Comparison of ENCODE assay signal across 20 mouse cellular contexts in the genomic region with DNA sequence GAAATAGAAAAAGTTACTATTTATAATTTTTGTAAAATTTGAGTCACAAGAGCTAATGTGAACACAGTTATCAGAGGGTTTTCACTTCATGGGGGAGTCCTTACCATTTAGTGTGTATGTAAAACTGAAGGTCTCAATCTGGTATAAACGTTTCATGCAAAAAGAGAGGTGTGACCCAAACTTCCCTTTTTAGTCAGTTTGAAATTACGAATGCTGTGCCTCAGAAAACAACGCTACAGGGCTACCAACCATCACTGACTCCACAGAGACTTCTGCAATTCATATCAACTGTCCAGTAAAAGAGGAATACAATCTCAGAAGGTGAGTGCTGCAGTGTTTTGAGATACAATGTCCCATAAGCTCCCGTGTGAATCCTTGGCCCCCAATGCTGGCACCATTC.
DNase-seq lines count a peak whose midpoint lies in the region; ATAC-seq and TF ChIP-seq lines count a peak whose summit lies in the region.
"Had no signal": no experiment of that assay in that cellular context is flagged by ENCODE, and none has a peak within 500 bp of the region (broad histone marks: within the 10 kb centered on the region; RNA-seq: fewer than 3 reads in every experiment).

No protein-coding gene starts in this region.

- peak; percentile 83 for DNase-seq in A20 (ENCODE audit: low read depth, low spot score)
- peak; percentile 63 for DNase-seq in CH12.LX (ENCODE audit: extremely low read depth)
- DNase-seq: adrenal gland, adult 2 months; adrenal gland, adult 8-10 months; adrenal gland, postnatal 10 days; adrenal gland, postnatal 14 days; adrenal gland, postnatal 25 days; adrenal gland, postnatal 36 days; B cell, adult 2 months; cerebellum, adult 11 months; cerebellum, adult 11-12 months; cerebellum, adult 18-20 months; cerebellum, adult 2 months; cerebellum, adult 8-10 months had no signal

- no peaks in the 10 kb centered on the region for H3K79me2 ChIP-seq in CH12.LX (replicated peaks; ENCODE audit: control insufficient read depth, extremely low read depth, insufficient read depth, poor library complexity, severe bottlenecking)

- TF ChIP-seq RAD21 in CH12.LX (IDR thresholded peaks at IDR 0.05; ENCODE audit: low read depth, low read length) = no peak

- TF ChIP-seq POLR2A in CH12.LX (IDR thresholded peaks at IDR 0.05; ENCODE audit: low read depth, low read length) = no peak

- dilution Hi-C loops in CH12.LX (cut with MboI; ENCODE audit: extremely low pct_ligation_motif_present, extremely low pct_unique_long_range_greater_than_20kb, low sequenced_read_pairs) = no loop called here

- H3K27ac ChIP-seq in CH12.LX (ENCODE audit: insufficient read depth, low read depth) = no peak overlapping the region
- no peak overlapping the region for H3K27ac ChIP-seq in forebrain, embryonic 16.5 days (ENCODE audit: low read length)
- no peak overlapping the region for H3K27ac ChIP-seq in hindbrain, embryonic 13.5 days

- no peak for TF ChIP-seq EP300 in CH12.LX (IDR thresholded peaks at IDR 0.05; ENCODE audit: low read length)

- H3K9ac ChIP-seq in CH12.LX (ENCODE audit: insufficient read depth, low read depth) = no peak overlapping the region
- no peak overlapping the region for H3K9ac ChIP-seq in forebrain, embryonic 16.5 days (replicated peaks; ENCODE audit: low read depth, low read length)
- H3K9ac ChIP-seq in hindbrain, embryonic 13.5 days = no peak overlapping the region

- in situ Hi-C loops in CH12.LX (cut with MboI; ENCODE audit: low pct_ligation_motif_present, low pct_unique_long_range_greater_than_20kb, low sequenced_read_pairs) = no loop called here

- H3K36me3 ChIP-seq in CH12.LX (replicated peaks in 1 of 2; ENCODE audit: control insufficient read depth in 1 of 2, insufficient read depth in 1 of 2, low read length in 1 of 2) = no peaks in the 10 kb centered on the region
- no peaks in the 10 kb centered on the region for H3K36me3 ChIP-seq in forebrain, embryonic 16.5 days (ENCODE audit: control insufficient read depth, insufficient read depth)
- H3K36me3 ChIP-seq in hindbrain, embryonic 13.5 days = no peaks in the 10 kb centered on the region
- H3K36me3 ChIP-seq: G1E had no signal

- no peak overlapping the region for H3K4me2 ChIP-seq in CH12.LX (ENCODE audit: insufficient read depth, low read depth, poor library complexity, severe bottlenecking)
- H3K4me2 ChIP-seq in forebrain, embryonic 16.5 days (ENCODE audit: low read length) = no peak overlapping the region
- no peak overlapping the region for H3K4me2 ChIP-seq in hindbrain, embryonic 13.5 days

- ATAC-seq in forebrain, embryonic 16.5 days = no peak
- ATAC-seq in hindbrain, embryonic 13.5 days (ENCODE audit: low FRiP score) = no peak
- ATAC-seq: activated CD4-positive, CD25-positive, alpha-beta regulatory T cell, adult 4 months; CD4-positive, CD25-positive, alpha-beta regulatory T cell, adult 4 months; Patski had no signal

- WGBS in forebrain, embryonic 16.5 days = 86% methylated on average over 4 of the region's 4 CpGs
- whole genome bisulfite sequencing in hindbrain, embryonic 13.5 days = 86% methylated on average over 4 of the region's 4 CpGs

- H3K4me3 ChIP-seq in CH12.LX (replicated peaks in 1 of 3; ENCODE audit: low read depth in 2 of 3, low read length in 2 of 3, poor library complexity in 1 of 3) = no peak overlapping the region
- no peak overlapping the region for H3K4me3 ChIP-seq in forebrain, embryonic 16.5 days (replicated peaks; ENCODE audit: low read length)
- no peak overlapping the region for H3K4me3 ChIP-seq in hindbrain, embryonic 13.5 days

- no peak for TF ChIP-seq CTCF in CH12.LX (conservative IDR thresholded peaks at IDR 0.05 in 1 of 2, IDR thresholded peaks at IDR 0.05 in 1 of 2; ENCODE audit: low read depth in 2 of 2, low read length in 2 of 2)

- peaks cover 0 to 16% of the 10 kb centered on the region in 2 experiments; a peak in 2 of 4 replicates for H3K4me1 ChIP-seq in CH12.LX (ENCODE audit: control insufficient read depth in 1 of 2, insufficient read depth in 2 of 2)
- no peaks in the 10 kb centered on the region for H3K4me1 ChIP-seq in forebrain, embryonic 16.5 days (replicated peaks; ENCODE audit: control insufficient read depth, insufficient read depth, low read length)
- no peaks in the 10 kb centered on the region for H3K4me1 ChIP-seq in hindbrain, embryonic 13.5 days (replicated peaks)

- H3K27me3 ChIP-seq in CH12.LX (replicated peaks) = no peaks in the 10 kb centered on the region
- no peaks in the 10 kb centered on the region for H3K27me3 ChIP-seq in forebrain, embryonic 16.5 days (replicated peaks; ENCODE audit: control insufficient read depth, insufficient read depth, low read length)
- H3K27me3 ChIP-seq in hindbrain, embryonic 13.5 days = no peaks in the 10 kb centered on the region
- H3K27me3 ChIP-seq: Patski had no signal

- peaks cover 4% of the 10 kb centered on the region for H3K9me3 ChIP-seq in CH12.LX (replicated peaks; ENCODE audit: low read length)
- H3K9me3 ChIP-seq in forebrain, embryonic 16.5 days (ENCODE audit: control insufficient read depth, low read length) = no peaks in the 10 kb centered on the region
- H3K9me3 ChIP-seq in hindbrain, embryonic 13.5 days = no peaks in the 10 kb centered on the region

TF ChIP-seq in CH12.LX, 34 proteins besides CTCF, POLR2A, EP300 and RAD21:
- TF ChIP-seq IRF4 (IDR thresholded peaks at IDR 0.05; ENCODE audit: low read depth, low read length) (0 out of 2 replicates have a peak, but pooled peaks have one; percentile 12), KAT2A (IDR thresholded peaks at IDR 0.05; ENCODE audit: insufficient replicate concordance, low read length) (no peak), RCOR1 (conservative IDR thresholded peaks at IDR 0.05; ENCODE audit: low read depth, low read length) (no peak), POLR2AphosphoS2 (IDR thresholded peaks at IDR 0.05; ENCODE audit: low read depth, low read length) (no peak), UBTF (IDR thresholded peaks at IDR 0.05; ENCODE audit: low read depth, low read length) (no peak), BHLHE40 (IDR thresholded peaks at IDR 0.05; ENCODE audit: low read depth, low read length) (peak; percentile 51), ZMIZ1 (IDR thresholded peaks at IDR 0.05; ENCODE audit: low read depth, low read length) (no peak), GABPA (IDR thresholded peaks at IDR 0.05; ENCODE audit: insufficient replicate concordance, low read depth, low read length) (no peak)
